In the genomic region with DNA sequence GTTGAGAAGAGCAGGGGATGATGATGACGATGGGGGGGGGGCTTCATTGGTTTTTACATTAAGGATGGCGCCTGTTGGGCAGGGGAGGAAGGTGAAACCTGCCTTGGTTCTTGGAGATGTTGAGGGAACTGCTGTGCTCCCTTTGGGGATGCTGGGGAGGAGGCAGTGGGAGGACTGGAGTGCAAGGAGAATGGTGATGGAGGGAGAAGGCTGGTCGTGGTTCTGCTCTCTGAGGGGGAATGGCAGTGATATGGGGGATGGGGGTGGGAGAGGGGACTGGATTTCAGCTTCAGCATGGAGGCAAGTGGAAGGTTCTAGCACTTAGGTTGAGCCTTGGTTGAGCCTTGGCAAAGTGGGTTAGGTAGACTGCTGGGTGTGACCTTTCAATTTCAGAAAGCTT, we compare ENCODE assay signal across 10 mouse cellular contexts. TPM values are rescaled to one million over a fixed set of nuclear protein-coding genes. Genes with fewer than 3 reads are reported as not detected.
DNase-seq lines count a peak whose midpoint lies in the region; ATAC-seq lines count a peak whose summit lies in the region.
"Had no signal": no experiment of that assay in that cellular context is flagged by ENCODE, and none has a peak within 500 bp of the region (broad histone marks: within the 10 kb centered on the region; RNA-seq: fewer than 3 reads in every experiment).

No protein-coding gene starts in this region.

- H3K4me2 ChIP-seq in midbrain, embryonic 11.5 days = peak overlapping the region; percentile 60

- no peak for DNase-seq in heart, embryonic 10.5 days (ENCODE audit: low spot score)
- no peak for DNase-seq in heart, adult 9 months (ENCODE audit: low spot score in 2 of 2)
- DNase-seq in R1 (ENCODE audit: low read depth, low spot score) = peak; percentile 10
- peak; percentile 3 for DNase-seq in hindbrain, embryonic 10.5 days (ENCODE audit: low spot score)
- peak; percentile 84 for DNase-seq in midbrain, embryonic 11.5 days (ENCODE audit: low spot score, missing footprints)
- no peak for DNase-seq in right cerebral cortex, postnatal 25 days
- no peak for DNase-seq in frontal cortex, postnatal 25 days (ENCODE audit: low spot score in 2 of 2)
- no peak for DNase-seq in layer of hippocampus, adult 18-20 months (ENCODE audit: low spot score in 2 of 2)

- no peaks in the 10 kb centered on the region for H3K36me3 ChIP-seq in heart, embryonic 10.5 days
- no peaks in the 10 kb centered on the region for H3K36me3 ChIP-seq in hindbrain, embryonic 10.5 days
- H3K36me3 ChIP-seq in midbrain, embryonic 11.5 days (ENCODE audit: control insufficient read depth, insufficient read depth, low read length) = no peaks in the 10 kb centered on the region

- H3K27ac ChIP-seq in heart, embryonic 10.5 days = peak overlapping the region; percentile 29; the same call in 1 of the 2 replicates
- peak overlapping the region; percentile 91 for H3K27ac ChIP-seq in hindbrain, embryonic 10.5 days
- H3K27ac ChIP-seq in midbrain, embryonic 11.5 days (ENCODE audit: low read depth, low read length) = no peak overlapping the region
- H3K27ac ChIP-seq: macrophage had no signal

- peak overlapping the region; percentile 66 for H3K4me3 ChIP-seq in heart, embryonic 10.5 days
- H3K4me3 ChIP-seq in hindbrain, embryonic 10.5 days = peak overlapping the region; percentile 64
- peak overlapping the region; percentile 52 for H3K4me3 ChIP-seq in midbrain, embryonic 11.5 days (ENCODE audit: low read depth, low read length)

- no peaks in the 10 kb centered on the region for H3K9me3 ChIP-seq in heart, embryonic 10.5 days
- H3K9me3 ChIP-seq in hindbrain, embryonic 10.5 days = no peaks in the 10 kb centered on the region; the same call in 1 of the 2 replicates
- H3K9me3 ChIP-seq in midbrain, embryonic 11.5 days (ENCODE audit: control insufficient read depth, low read length) = no peaks in the 10 kb centered on the region

- 0 out of 2 replicates have a peak, but pooled peaks cover 4% of the 10 kb centered on the region for H3K27me3 ChIP-seq in heart, embryonic 10.5 days (ENCODE audit: insufficient read depth, poor library complexity, severe bottlenecking)
- H3K27me3 ChIP-seq in hindbrain, embryonic 10.5 days (ENCODE audit: insufficient read depth, poor library complexity, severe bottlenecking) = no peaks in the 10 kb centered on the region
- H3K27me3 ChIP-seq in midbrain, embryonic 11.5 days (ENCODE audit: control insufficient read depth, insufficient read depth, low read length) = no peaks in the 10 kb centered on the region
- H3K27me3 ChIP-seq: CH12.LX had no signal

- 12% methylated on average over 3 of the region's 3 CpGs for WGBS in heart, embryonic 10.5 days
- WGBS in hindbrain, embryonic 10.5 days = 12% methylated on average over 3 of the region's 3 CpGs
- 17% methylated on average over 3 of the region's 3 CpGs for WGBS in midbrain, embryonic 11.5 days

- no peak for ATAC-seq in midbrain, embryonic 11.5 days (ENCODE audit: low FRiP score)

- H3K9ac ChIP-seq in midbrain, embryonic 11.5 days (ENCODE audit: low read length) = peak overlapping the region; percentile 73

- H3K4me1 ChIP-seq in heart, embryonic 10.5 days = peaks cover 6% of the 10 kb centered on the region; the same call in 1 of the 2 replicates
- H3K4me1 ChIP-seq in hindbrain, embryonic 10.5 days (replicated peaks) = peaks cover 19% of the 10 kb centered on the region; the same call in 1 of the 2 replicates
- no peaks in the 10 kb centered on the region; the same call in 1 of the 2 replicates for H3K4me1 ChIP-seq in midbrain, embryonic 11.5 days (ENCODE audit: control insufficient read depth, insufficient read depth, low read length)

RNA-seq across cellular contexts. Expression of a gene that starts 0.8 kb away (rescaled TPM):
- 107 and 130 TPM in 2 replicates for polyA plus RNA-seq in heart, embryonic 10.5 days (2016; fragmentation: Nextera tagmentation; extraction: Ambion mirVana)
- 81.0 and 87.1 TPM in 2 replicates for polyA plus RNA-seq in hindbrain, embryonic 10.5 days (2016; fragmentation: Nextera tagmentation; extraction: Ambion mirVana)
- polyA plus RNA-seq in midbrain, embryonic 11.5 days (2014; fragmentation: Nextera tagmentation; extraction: Ambion mirVana) = 80.7 and 93.3 TPM in 2 replicates
- 10 to 100 TPM; 73.1 to 79.4 TPM for total RNA-seq in layer of hippocampus, adult 18-20 months (2021)
- total RNA-seq: CH12.LX had no signal

Comparison
In these comparisons a context has a peak if more than half of its experiments do, and no peak if none do; other contexts are left out.
1. DNase-seq: peak in R1 (single experiment), hindbrain, embryonic 10.5 days (single experiment) and midbrain, embryonic 11.5 days (single experiment); none in heart, embryonic 10.5 days (single experiment), heart, adult 9 months (0 of 2), right cerebral cortex, postnatal 25 days (single experiment), frontal cortex, postnatal 25 days (0 of 2) and layer of hippocampus, adult 18-20 months (0 of 2).
2. Peak in every context shown above with its lines, with median percentiles within 50 percentile points of each other: H3K4me3 ChIP-seq.